Mouse (Mus musculus): ENCODE results near the gene Auts2.

Gene Auts2

GRCm38 (mm10) chr5:131601934-131602692 is 941.0 kb downstream of the Auts2 start:
- no peak for DNase-seq (ENCODE audit: low read depth)

DNA sequence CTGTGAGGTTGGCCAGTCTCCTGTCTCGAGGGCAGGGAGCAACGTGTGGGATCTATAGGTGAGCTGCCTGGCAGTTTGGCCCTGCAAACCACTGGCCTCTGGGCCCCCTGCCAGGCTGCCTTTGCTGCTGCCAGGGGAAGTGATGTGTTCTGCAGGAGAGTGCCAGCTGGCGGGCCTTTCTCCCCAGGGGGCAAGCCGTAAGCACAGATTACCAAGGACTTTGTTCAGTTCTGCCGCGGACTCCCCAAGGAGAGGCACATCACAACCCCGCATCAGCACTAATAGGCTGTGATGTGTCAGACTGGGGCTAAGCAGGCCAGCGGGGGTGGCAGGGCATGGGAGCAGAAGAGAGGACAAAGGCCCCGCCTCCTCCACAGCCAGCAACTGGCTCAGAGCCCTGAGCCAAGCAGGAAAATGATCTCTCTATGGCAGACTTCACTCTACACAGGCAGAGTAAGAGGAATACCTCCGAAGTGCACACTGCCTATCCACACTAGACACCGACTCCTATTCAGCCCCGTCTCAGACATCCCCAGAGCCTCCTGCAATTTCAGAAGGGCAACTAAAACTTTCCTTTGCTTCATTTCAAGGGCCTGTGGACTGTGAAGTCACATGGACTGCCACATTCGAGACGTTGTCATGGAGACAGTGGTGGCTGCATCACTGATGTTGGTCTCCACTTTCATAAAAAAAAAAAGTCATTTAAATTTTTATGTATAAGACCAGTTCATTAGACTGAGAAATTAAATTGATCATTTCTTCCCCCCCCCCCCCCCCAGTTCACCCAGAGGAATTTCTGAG is 942.6 kb downstream of the Auts2 start:
- DNase-seq (ENCODE audit: low read depth) = no peak

GRCm38 (mm10) chr5:131597503-131597902 is 945.6 kb downstream of the Auts2 start:
- no peak for DNase-seq (ENCODE audit: low read depth)

DNA sequence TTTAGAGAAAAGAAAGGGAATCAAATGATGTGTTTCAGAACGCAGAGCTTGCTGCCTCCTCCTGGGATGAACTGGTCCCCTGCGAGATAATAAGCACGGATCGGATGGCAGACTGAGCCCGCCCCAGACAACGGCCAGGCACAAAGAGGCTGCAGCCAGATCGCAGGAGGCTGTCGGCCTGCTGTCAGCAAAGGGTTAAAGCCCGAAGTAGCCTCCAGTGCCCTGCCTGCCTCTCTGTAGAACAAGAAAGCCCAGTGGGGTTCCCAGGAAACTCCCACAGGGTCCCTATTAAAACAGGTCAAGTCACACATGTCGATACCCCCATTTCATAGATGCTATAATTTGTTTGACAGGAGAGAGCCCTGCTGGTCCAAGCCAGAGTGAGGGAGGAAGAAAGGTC is 946.6 kb downstream of the Auts2 start:
- no peak for DNase-seq (ENCODE audit: low read depth)

DNA sequence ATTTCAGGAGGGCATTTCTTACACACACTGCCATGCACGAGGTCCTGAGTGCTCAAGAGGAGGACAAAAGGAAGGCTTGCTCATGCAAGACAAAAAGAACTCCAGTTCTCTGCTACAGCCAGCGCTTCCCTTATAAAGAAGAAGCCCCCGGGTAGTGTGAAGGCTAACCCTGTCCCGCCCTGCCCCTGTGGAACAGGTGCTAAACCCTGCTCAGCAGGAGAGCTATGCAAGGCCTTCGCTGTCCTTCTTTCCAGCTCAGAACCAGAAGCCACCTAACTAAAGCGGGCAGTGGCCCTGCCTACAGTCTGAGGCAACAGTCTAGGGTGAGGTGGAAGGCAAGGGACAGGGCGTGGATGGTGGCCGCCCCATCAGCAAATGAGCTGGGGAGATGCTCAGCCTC is 947.4 kb downstream of the Auts2 start:
- no peak for DNase-seq (ENCODE audit: low read depth)

DNA sequence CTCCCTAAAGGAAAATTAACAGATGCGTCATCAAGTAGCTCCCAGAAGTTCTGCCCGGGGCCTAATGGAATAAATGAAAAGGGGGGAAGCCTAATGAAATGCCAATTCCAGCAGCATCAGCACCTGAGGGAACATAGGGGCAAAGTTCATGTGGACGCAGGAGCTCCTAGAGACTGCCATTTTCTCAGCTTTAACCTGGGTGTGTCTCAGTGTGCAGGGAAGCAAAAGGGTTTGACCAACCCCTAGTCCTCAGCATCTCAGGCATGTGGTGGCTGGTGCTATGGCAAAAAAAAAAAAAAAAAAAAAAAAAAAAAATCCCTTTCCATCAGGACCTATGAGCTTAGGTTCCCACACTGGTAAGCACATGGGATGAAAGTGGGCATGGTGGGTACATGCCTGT is 948.5 kb downstream of the Auts2 start:
- no peak for DNase-seq (ENCODE audit: low read depth)

DNA sequence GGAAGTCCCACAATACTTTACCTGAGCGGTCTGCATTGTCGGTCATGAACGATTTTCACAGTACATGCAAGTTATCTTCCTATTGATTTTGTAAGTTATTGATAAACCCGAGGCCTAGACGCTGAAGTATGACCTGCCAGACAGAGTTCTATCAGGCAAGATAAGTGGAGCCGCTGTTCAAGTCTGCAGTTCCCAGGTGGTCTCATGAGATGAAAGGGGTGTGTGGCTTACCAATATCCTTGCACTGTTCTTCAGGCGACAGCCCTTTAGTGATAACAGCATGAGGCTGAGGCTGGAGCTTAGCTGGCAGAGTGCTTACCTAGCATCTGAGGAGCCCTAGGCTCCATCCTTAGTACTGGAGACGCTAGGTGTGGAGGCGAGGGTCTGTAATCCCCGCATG is 949.9 kb downstream of the Auts2 start:
- no peak for DNase-seq (ENCODE audit: low read depth)

GRCm38 (mm10) chr5:131589948-131590467 is 953.1 kb downstream of the Auts2 start:
- no peak for DNase-seq (ENCODE audit: low read depth)

GRCm38 (mm10) chr5:131586332-131586700 is 956.8 kb downstream of the Auts2 start:
- DNase-seq (ENCODE audit: low read depth) = no peak

GRCm38 (mm10) chr5:131585684-131586331 is 957.3 kb downstream of the Auts2 start:
- DNase-seq (ENCODE audit: low read depth) = no peak

- no peak for DNase-seq (ENCODE audit: low read depth)
Observed at GRCm38 (mm10) chr5:131584260-131585135, 958.6 kb downstream of the Auts2 start.

DNA sequence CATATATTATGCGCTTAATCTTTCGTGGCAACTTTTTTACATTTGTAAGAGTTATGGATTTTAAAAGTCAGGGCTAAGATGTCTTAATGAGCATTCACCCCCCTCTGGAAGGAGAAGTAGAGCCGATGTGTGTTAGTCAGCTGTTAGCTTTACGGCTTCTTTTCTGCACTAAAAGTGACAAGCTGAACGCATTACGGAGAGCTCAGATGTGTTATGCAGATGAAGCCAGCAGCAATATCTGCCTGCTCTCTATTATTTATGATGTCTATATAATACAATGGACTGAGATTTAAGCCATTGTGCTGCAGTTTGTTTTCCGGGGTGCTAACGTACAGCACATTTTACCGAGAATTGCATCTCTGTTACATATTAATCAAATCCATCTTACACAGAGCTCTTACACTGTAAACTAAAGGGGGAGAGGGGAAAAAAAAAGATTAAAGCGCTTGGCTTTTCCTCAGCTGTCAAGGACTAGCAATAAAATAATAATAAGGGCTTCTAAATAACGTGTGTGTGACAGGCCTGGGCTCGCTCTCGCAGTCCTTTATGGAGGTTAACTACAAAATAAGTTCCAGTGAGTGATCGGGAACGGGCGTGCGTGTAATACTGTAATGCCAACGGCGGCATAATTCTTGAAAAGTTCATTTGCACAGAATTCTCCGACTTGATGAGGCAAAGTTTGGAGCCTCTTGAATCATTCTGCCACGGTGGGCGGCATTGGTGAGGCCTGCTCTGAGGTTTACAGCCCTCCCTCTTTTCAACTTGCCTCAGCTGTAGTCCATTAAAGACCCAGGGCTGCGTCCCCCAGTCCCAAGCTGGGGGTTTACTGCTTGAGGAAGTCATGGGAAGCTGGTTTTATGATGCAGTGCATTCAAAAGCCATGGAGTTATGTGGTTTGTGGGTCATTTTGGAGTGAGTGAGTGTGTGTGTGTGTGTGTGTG is 961.8 kb downstream of the Auts2 start:
- no peak for DNase-seq (ENCODE audit: low read depth)

DNA sequence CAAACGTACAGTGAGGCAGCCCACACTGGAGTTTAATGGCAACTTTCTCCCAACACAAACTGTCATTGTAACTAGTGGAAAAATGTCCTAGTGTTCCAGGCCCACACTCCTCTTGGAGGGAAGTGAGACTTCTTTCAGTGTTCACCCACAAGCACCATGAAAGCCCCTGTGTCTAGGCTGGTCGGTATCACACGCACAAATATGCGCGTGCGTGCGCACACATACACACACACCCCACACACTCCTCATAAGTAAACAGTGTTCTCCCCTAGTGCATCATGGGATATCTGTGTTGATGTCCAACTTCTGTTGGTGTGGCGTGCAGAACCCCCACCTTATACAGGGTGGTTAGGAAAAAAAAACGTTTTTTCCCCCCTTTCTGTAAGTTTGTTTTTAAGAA is 964.4 kb downstream of the Auts2 start:
- DNase-seq (ENCODE audit: low read depth) = no peak

- no peak for DNase-seq (ENCODE audit: low read depth)
Observed at GRCm38 (mm10) chr5:131575733-131576265, 967.3 kb downstream of the Auts2 start.

DNA sequence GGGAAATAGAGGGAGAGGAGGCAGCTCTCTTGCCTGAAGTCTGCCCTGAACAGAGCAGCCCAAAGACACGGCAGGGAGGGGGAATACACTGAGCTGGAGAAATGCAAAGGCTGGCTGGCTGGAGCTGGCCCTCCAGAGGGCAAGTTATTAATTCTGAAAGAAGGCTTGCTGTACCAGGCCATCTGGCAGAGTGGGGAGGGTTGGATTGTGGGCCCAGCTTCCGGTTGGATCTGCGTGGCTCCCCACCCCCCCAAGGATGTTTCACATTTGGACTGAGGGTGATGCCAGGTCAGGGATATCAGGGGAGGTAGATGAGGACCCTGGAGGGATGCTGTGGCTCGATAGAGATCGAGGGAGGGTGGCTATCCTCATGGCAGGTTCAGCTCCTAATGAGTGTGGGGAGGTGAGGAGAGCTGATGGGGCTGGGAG is 968.0 kb downstream of the Auts2 start:
- no peak for DNase-seq (ENCODE audit: low read depth)

DNA sequence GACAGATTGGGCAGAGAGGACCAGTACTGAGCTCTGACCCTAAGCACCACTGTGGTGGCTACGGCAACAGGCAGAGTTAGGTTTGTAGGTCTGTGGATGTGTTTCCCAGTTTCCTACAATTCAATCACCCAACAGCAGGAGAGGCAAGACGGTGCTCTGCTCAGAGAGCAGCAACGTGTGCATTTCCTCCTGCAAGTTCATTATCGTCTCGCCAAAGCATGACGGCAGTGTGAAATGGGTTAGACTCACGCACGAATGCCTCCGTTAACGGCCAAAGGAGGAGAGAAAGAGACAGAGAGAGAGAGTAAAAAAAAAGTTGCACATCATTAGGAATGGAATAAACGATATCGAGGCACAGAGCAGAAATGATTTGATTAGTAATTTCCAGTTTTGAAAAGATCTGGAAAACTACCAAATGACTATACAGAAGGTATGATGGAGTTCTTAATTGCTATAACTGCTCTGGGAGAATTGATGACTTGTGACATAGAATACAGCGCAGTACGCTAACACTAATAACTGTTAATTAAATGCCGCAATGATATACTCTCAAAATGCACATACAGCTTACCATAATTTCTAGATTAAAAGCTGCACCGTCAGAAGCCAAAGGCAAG is 968.6 kb downstream of the Auts2 start:
- DNase-seq (ENCODE audit: low read depth) = no peak

GRCm38 (mm10) chr5:131573296-131574177 is 969.6 kb downstream of the Auts2 start:
- DNase-seq (ENCODE audit: low read depth) = no peak

- no peak for DNase-seq (ENCODE audit: low read depth)
Observed at GRCm38 (mm10) chr5:131566032-131566431, 977.1 kb downstream of the Auts2 start.

Data from c-Kit-positive CD71-positive TER-119-negative erythroid progenitor cells, embryonic 14.5 days (primary cell).